Mouse (Mus musculus) CH12.LX (cell line): Measurements from ENCODE around the gene Dppa3. TPM values are rescaled to one million over a fixed set of nuclear protein-coding genes. Genes with fewer than 3 reads are reported as not detected.

Experiments
- DNase-seq: peaks from one replicate; pipeline ENCODE4 v3.0.0-alpha.2; 2013; ENCODE audit errors: extremely low read depth
- H3K27ac ChIP-seq: 2 replicates; pipeline ENCODE4 v1.5.1; 2012; ENCODE audit warnings: low read depth, mild to moderate bottlenecking, control low read depth, moderate library complexity; ENCODE audit not compliant: insufficient read depth
- H3K27me3 ChIP-seq: replicated peaks from 2 replicates; pipeline ENCODE3; 2012; ENCODE audit warnings: inconsistent platforms
- H3K36me3 ChIP-seq, 2 experiments: replicated peaks in 1 of 2; 2 replicates each; pipeline versions ENCODE3 to v1.6.1; 2012; ENCODE audit warnings: inconsistent platforms in 1 of 2, low read length in 1 of 2, mild to moderate bottlenecking in 1 of 2, mixed read lengths in 1 of 2, moderate library complexity in 1 of 2; ENCODE audit not compliant: control insufficient read depth in 1 of 2, insufficient read depth in 1 of 2
- H3K4me1 ChIP-seq, 2 experiments: 2 replicates each; pipeline ENCODE4 v1.6.1; 2012; ENCODE audit warnings: inconsistent platforms in 1 of 2, moderate library complexity in 1 of 2; ENCODE audit not compliant: insufficient read depth in 2 of 2, control insufficient read depth in 1 of 2
- H3K4me2 ChIP-seq: 2 replicates; pipeline ENCODE4 v1.6.1; 2012; ENCODE audit warnings: low read depth, mild to moderate bottlenecking, control low read depth; ENCODE audit not compliant: poor library complexity, insufficient read depth, severe bottlenecking
- H3K4me3 ChIP-seq, 3 experiments: fragments of 150-350 bp in 1 of 3; sonication (generic) in 1 of 3; replicated peaks in 1 of 3; 2 replicates each; pipeline versions ENCODE3 to v1.5.1; 2011 to 2012; ENCODE audit warnings: low read depth in 2 of 3, low read length in 2 of 3, mild to moderate bottlenecking in 2 of 3, moderate library complexity in 2 of 3, control low read depth in 1 of 3, improper control_type of control experiment in 1 of 3, inconsistent platforms in 1 of 3, mixed read lengths in 1 of 3; ENCODE audit not compliant: poor library complexity in 1 of 3
- H3K79me2 ChIP-seq: replicated peaks from 2 replicates; pipeline ENCODE4 v1.6.1; 2012; ENCODE audit warnings: mild to moderate bottlenecking, moderate library complexity; ENCODE audit not compliant: control insufficient read depth, poor library complexity, insufficient read depth, severe bottlenecking; ENCODE audit errors: extremely low read depth
- H3K9ac ChIP-seq: 2 replicates; pipeline ENCODE4 v1.6.1; 2012; ENCODE audit warnings: low read depth, mild to moderate bottlenecking, control low read depth, moderate library complexity; ENCODE audit not compliant: insufficient read depth
- H3K9me3 ChIP-seq: replicated peaks from 2 replicates; pipeline ENCODE3; 2012; ENCODE audit warnings: low read length, inconsistent platforms, mixed read lengths
- BHLHE40 ChIP-seq: IDR thresholded peaks from 2 replicates; pipeline ENCODE4 v1.6.1; 2011; ENCODE audit warnings: mild to moderate bottlenecking, low read depth, low read length, improper control_type of control experiment
- CHD1 ChIP-seq: IDR thresholded peaks from 2 replicates; pipeline ENCODE4 v1.6.1; 2012; ENCODE audit warnings: low read depth, low read length, improper control_type of control experiment, inconsistent platforms
- CHD2 ChIP-seq: IDR thresholded peaks from 2 replicates; pipeline ENCODE4 v1.6.1; 2011; ENCODE audit warnings: low read length, improper control_type of control experiment
- ELF1 ChIP-seq: IDR thresholded peaks from 2 replicates; pipeline ENCODE4 v1.6.1; 2014; ENCODE audit warnings: low read depth, mild to moderate bottlenecking, inconsistent platforms, low read length, improper control_type of control experiment
- EP300 ChIP-seq: IDR thresholded peaks from 2 replicates; pipeline ENCODE4 v1.6.1; 2011; ENCODE audit warnings: low read length, improper control_type of control experiment
- GABPA ChIP-seq: IDR thresholded peaks from 2 replicates; pipeline ENCODE4 v1.6.1; 2012; ENCODE audit warnings: low read depth, low read length, improper control_type of control experiment, inconsistent platforms; ENCODE audit not compliant: insufficient replicate concordance
- HCFC1 ChIP-seq: IDR thresholded peaks from 2 replicates; pipeline ENCODE4 v1.6.1; 2012; ENCODE audit warnings: low read depth, mild to moderate bottlenecking, inconsistent platforms, low read length, improper control_type of control experiment
- IRF4 ChIP-seq: IDR thresholded peaks from 2 replicates; pipeline ENCODE4 v1.6.1; 2014; ENCODE audit warnings: low read depth, mild to moderate bottlenecking, inconsistent platforms, low read length, improper control_type of control experiment
- JUN ChIP-seq: IDR thresholded peaks from 2 replicates; pipeline ENCODE4 v1.6.1; 2011; ENCODE audit warnings: low read depth, mild to moderate bottlenecking, low read length, improper control_type of control experiment, moderate library complexity; ENCODE audit not compliant: insufficient read depth
- MAX ChIP-seq: IDR thresholded peaks from 2 replicates; pipeline ENCODE4 v1.6.1; 2011; ENCODE audit warnings: low read length, improper control_type of control experiment
- MEF2A ChIP-seq: IDR thresholded peaks from 2 replicates; pipeline ENCODE4 v1.6.1; 2014; ENCODE audit warnings: low read depth, mild to moderate bottlenecking, inconsistent platforms, low read length, improper control_type of control experiment, borderline replicate concordance
- MXI1 ChIP-seq: IDR thresholded peaks from 2 replicates; pipeline ENCODE4 v1.6.1; 2011; ENCODE audit warnings: mild to moderate bottlenecking, low read depth, low read length, improper control_type of control experiment
- NELFE ChIP-seq: IDR thresholded peaks from 2 replicates; pipeline ENCODE4 v1.6.1; 2011; ENCODE audit warnings: low read depth, low read length, improper control_type of control experiment
- NRF1 ChIP-seq: IDR thresholded peaks from 2 replicates; pipeline ENCODE4 v1.6.1; 2014; ENCODE audit warnings: low read depth, mild to moderate bottlenecking, inconsistent platforms, low read length, improper control_type of control experiment, moderate library complexity
- PAX5 ChIP-seq: IDR thresholded peaks from 2 replicates; pipeline ENCODE4 v1.6.1; 2012; ENCODE audit warnings: low read length, inconsistent platforms, mixed read lengths
- POLR2A ChIP-seq: IDR thresholded peaks from 2 replicates; pipeline ENCODE4 v1.6.1; 2011; ENCODE audit warnings: low read depth, mild to moderate bottlenecking, improper control_type of control experiment, low read length
- POLR2AphosphoS2 ChIP-seq: IDR thresholded peaks from 2 replicates; pipeline ENCODE4 v1.6.1; 2011; ENCODE audit warnings: low read depth, low read length, improper control_type of control experiment
- SIN3A ChIP-seq: IDR thresholded peaks from 2 replicates; pipeline ENCODE4 v1.6.1; 2012; ENCODE audit warnings: low read length, improper control_type of control experiment, inconsistent platforms
- TBP ChIP-seq: conservative IDR thresholded peaks from 2 replicates; pipeline ENCODE4 v1.6.1; 2011; ENCODE audit warnings: low read depth, low read length, improper control_type of control experiment
- TCF12 ChIP-seq: IDR thresholded peaks from 2 replicates; pipeline ENCODE4 v1.6.1; 2014; ENCODE audit warnings: low read depth, mild to moderate bottlenecking, inconsistent platforms, low read length, improper control_type of control experiment
- USF2 ChIP-seq: conservative IDR thresholded peaks from 2 replicates; pipeline ENCODE4 v1.6.1; 2011; ENCODE audit warnings: low read depth, low read length, improper control_type of control experiment
- ZC3H11A ChIP-seq: IDR thresholded peaks from 2 replicates; pipeline ENCODE4 v1.6.1; 2012; ENCODE audit warnings: low read depth, mild to moderate bottlenecking, inconsistent platforms, low read length, improper control_type of control experiment
- ZNF384 ChIP-seq: IDR thresholded peaks from 2 replicates; pipeline ENCODE4 v1.6.1; 2012; ENCODE audit warnings: low read depth, low read length, improper control_type of control experiment, inconsistent platforms
- dilution Hi-C: fragments of 300-500 bp; cut with MboI; formaldehyde crosslinking; loops from 2 replicates; pipeline ENCODE4 v1.14.3; 2020; ENCODE audit warnings: low sequenced_read_pairs; ENCODE audit not compliant: extremely low pct_unique_long_range_greater_than_20kb, extremely low pct_ligation_motif_present
- in situ Hi-C: fragments of 300-500 bp; cut with MboI; formaldehyde crosslinking; loops from 3 replicates; pipeline ENCODE4 v1.14.3; 2019; ENCODE audit warnings: low sequenced_read_pairs, low pct_ligation_motif_present, low pct_unique_long_range_greater_than_20kb, mixed read lengths
- polyA plus RNA-seq: library from polyadenylated mRNA; unstranded; fragments of >175 nt; gene quantifications from 2 replicates; pipeline ENCODE4 v1.2.1, GENCODE M21; 2012; ENCODE audit warnings: low read depth; ENCODE audit not compliant: insufficient read length
- total RNA-seq, 2 experiments: library from RNA; depleted of rRNA; stranded (reverse); fragments of 300-350 nt in 1 of 2; fragments of >200 nt in 1 of 2; gene quantifications; 2 replicates each; pipeline ENCODE4 v1.2.3; 2012 to 2014

Dppa3 gene
- total RNA-seq (2012; rRNA removed) (not detected in 2 replicates), total RNA-seq (2014; rRNA removed) (not detected in 2 replicates), polyA plus RNA-seq (not detected in 2 replicates)

GRCm38 (mm10) chr6:122626110-122626509 is at the start of gene Dppa3:
Dppa3 (plus strand) TSS chr6:122626410.
- in situ Hi-C loops = no loop called here
- no peak within 1 kb of the TSS for H3K9ac ChIP-seq

GRCm38 (mm10) chr6:122577030-122577429 is 49.2 kb upstream of the Dppa3 start:
- dilution Hi-C loops = no loop called here
- no peaks in the 10 kb centered on the region for H3K9me3 ChIP-seq
- DNase-seq = no peak
- in situ Hi-C loops = no loop called here
- H3K27ac ChIP-seq = no peak overlapping the region
- no peak overlapping the region for H3K4me3 ChIP-seq
- peaks cover 29 to 53% of the 10 kb centered on the region in 2 experiments for H3K36me3 ChIP-seq
- H3K4me2 ChIP-seq = no peak overlapping the region
- TF ChIP-seq NELFE (no peak), MXI1 (no peak), MAX (no peak), BHLHE40 (no peak), IRF4 (no peak), HCFC1 (no peak), JUN (no peak), POLR2A (no peak), POLR2AphosphoS2 (no peak), NRF1 (no peak), ZC3H11A (no peak), USF2 (no peak), TBP (no peak), GABPA (no peak), ZNF384 (no peak), ELF1 (no peak), PAX5 (no peak), CHD2 (no peak)
- TF ChIP-seq, all 38 proteins: peak for 0
- Histone ChIP-seq H3K4me1 (peaks cover 0 to 16% of the 10 kb centered on the region in 2 experiments; a peak in 2 of 4 replicates), H3K9ac (no peak overlapping the region), H3K27me3 (no peaks in the 10 kb centered on the region), H3K79me2 (no peaks in the 10 kb centered on the region)

More at GRCm38 (mm10) chr6:122626110-122626509, at the start of gene Dppa3:
- TF ChIP-seq TCF12 (no peak), ELF1 (no peak), ZNF384 (no peak), EP300 (no peak), BHLHE40 (no peak), CHD1 (no peak), NELFE (no peak), MEF2A (no peak), SIN3A (no peak)
- no peaks in the 10 kb centered on the region for H3K9me3 ChIP-seq
- no peak within 1 kb of the TSS for H3K4me3 ChIP-seq
- H3K4me1 ChIP-seq = peaks cover 0 to 7% of the 10 kb centered on the region in 2 experiments; a peak in 1 of 4 replicates
- H3K27ac ChIP-seq = no peak within 1 kb of the TSS
- H3K36me3 ChIP-seq = no peaks in the 10 kb centered on the region
- no peak within 1 kb of the TSS for H3K4me2 ChIP-seq
- H3K79me2 ChIP-seq = no peaks in the 10 kb centered on the region
- dilution Hi-C loops = no loop called here
- peaks cover 2% of the 10 kb centered on the region for H3K27me3 ChIP-seq
- no peak for DNase-seq
